Mouse (Mus musculus) lung, postnatal 10 days (tissue): ENCODE results near the gene Ppm1e.

Source experiments
- DNase-seq: peaks from one replicate; pipeline ENCODE4 v3.0.0; 2021

The Ppm1e gene

DNA sequence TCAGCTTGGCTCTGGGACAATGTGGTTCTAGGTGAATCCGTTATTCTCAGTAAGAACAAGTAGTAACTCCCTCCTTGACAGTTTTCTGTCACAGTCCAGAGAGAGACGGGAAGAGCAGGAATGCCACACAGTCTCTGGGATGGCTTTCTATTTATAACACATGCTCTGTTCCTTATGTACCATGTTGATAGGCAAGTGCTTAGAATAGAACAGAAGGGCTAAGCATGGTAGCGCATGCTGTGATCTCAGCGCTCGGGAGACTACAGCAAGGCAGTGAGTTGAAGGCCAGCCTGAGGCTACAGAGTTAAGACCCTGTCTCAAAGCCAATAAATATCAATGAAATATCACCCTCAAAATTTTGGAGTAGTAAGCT is 111.3 kb downstream of the Ppm1e start:
- no peak for DNase-seq

DNA sequence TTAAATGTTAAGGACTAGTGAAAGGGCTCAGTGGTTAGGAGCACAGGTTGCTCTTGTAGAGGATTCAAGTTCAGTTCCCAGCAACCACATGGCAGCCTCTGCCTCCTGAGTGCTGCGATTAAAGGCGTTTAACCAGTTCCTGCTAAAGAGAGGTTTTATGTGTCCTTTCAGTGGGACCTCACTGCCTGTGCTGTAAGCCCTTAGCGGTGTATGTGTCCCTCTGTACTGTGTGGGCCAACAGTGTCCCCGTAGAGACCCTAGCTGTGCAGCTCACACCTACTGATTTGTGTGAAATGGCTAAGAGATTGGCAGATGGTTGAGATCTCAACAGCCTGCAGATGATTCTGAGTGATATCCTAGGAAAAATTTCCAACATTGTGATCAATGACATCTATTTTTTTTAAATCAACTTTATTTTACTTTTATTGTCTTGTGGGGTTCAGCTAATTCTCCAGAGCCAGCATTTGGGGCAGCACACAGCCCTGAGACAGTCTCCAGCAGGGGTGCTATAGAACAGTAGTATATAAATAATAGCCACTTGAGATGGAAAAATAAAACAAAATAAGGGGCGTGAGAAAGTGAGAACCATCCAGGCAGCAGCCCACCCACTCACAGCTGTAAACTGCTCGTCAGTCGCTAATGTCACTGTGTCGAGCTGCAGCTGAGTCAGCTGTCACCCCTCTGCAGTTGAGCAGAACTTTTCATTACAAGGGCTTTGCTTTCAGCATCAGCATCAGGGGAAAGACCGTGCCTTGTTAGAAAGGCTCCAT is 111.9 kb downstream of the Ppm1e start:
- no peak for DNase-seq

DNA sequence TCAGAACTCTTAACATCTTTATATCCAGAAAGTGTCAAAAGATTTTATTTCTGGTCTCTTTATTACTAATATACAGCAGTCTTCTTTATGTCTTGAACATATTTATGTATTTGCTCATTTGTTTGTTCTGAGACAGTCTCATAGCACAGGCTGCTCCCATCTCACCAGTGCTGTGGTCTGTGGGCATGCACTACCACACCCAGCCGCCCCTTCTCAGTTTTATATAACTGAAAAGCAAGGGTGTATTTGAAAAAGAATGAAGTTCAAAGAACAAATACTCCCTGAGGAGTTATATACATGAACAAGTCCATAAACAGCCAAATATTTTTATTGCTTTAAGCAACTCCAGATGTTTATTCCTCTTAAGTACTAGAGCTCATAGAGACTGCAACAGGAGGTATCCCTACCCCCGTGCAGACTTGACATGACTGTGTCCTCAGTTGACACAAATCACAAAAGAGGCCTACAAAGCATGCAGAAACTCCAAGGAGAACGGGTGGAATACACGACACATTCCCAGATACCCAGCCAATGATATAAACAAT is 112.6 kb downstream of the Ppm1e start:
- no peak for DNase-seq

GRCm38 (mm10) chr11:87245171-87245840 is 113.5 kb downstream of the Ppm1e start:
- no peak for DNase-seq

DNA sequence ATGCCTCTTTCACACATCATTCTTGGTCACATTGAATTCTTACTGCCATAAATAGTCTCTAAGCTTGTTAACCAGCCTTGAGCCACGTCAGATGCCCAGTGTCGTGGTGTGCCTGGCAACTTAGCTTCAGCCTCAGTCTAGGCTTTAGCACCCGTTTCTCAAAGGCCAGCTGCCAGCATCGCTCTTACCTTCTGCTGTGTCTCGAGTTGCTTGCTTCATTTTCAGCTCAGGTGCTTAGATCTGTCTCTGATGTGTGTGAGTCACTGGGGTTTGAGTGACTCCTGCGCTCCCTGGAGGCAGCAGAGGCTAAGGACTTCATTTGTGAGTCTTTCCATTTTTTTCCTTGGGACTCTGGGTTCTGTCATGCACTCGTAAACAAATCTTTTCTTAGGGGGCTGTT is 117.6 kb downstream of the Ppm1e start:
- no peak for DNase-seq

DNA sequence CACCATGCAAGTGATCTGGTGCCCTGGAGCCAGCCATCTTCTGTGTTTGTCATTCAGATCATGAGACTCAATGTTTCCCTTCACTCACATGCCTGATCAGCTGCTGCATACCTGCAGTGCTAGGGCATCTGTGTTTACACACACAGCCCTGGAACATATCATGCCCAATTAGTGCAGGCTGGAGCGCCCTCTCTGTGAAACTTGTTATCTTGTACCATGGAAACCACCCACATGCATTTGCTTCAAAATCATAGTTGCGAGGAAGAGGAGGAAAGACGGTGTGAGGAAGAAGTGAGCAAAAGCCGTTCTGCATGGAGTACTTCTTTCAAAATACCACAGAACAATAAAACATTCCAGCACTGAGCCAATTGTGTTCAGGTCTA is 118.0 kb downstream of the Ppm1e start:
- no peak for DNase-seq

DNA sequence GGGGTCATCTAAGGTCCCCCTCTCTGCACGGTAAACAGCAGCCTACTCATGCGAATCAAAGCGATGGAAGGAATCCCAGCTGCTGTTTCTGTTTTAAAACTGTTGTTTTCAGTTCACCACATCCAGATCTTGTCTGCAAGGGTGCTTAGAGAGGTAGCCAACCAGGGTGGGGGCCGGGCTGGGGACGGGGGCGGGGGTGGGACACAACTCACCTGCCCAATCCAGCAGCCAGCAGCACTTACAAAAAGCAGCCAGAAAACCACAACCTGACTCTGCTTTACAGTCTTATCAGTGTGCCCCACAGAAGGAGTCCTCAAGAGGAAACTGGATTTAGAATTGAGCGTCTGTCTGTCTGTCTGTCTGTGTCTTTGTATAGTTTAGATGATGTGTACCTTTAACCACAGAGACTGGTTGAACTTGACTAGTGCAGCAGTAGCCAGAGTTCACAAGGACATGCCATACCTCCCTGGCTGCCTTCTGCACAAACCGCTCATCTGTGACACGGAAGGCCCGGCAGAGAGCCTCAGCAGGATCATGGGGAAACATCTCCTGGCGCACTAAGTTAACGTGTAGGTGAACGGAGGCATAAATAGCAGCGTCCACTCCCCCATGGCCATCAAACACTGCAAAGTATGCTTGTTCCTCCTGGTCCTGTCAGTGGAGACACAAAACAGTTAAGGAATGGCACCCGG is 118.5 kb downstream of the Ppm1e start:
- DNase-seq, result no peak

DNA sequence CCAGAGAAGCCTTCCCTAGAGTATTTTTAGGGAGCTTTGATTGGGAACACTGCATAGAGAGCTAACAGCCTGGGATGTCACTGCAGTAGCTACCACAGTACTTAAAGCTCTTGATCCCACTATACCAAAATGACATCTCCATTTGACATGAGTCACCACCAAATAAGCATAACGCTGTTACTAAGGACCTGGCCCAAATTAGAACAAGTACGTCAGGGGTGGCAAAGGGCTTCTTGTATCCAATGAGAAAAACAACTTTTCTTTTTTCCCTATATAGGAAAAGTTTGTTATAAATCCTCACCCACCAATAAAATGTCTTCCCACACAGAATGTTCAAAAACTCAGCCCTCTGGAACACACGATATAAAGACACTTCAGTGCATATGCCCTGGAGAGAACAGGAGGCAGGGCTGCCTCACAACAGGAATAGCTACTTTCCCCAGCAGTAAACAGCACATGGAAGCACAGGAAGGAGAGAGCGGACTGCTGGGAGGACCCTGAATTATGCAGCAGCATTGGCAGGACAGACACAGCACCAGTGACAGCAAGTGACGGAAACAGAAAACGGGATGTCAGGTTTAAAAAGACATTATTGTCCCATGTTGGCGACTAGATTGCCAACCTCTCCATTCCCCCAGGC is 119.8 kb downstream of the Ppm1e start:
- no peak for DNase-seq

- DNase-seq, result no peak
These were observed 123.3 kb downstream of the Ppm1e start for GRCm38 (mm10) chr11:87235486-87235872.

GRCm38 (mm10) chr11:87234743-87235485 is 123.9 kb downstream of the Ppm1e start:
- no peak for DNase-seq

DNA sequence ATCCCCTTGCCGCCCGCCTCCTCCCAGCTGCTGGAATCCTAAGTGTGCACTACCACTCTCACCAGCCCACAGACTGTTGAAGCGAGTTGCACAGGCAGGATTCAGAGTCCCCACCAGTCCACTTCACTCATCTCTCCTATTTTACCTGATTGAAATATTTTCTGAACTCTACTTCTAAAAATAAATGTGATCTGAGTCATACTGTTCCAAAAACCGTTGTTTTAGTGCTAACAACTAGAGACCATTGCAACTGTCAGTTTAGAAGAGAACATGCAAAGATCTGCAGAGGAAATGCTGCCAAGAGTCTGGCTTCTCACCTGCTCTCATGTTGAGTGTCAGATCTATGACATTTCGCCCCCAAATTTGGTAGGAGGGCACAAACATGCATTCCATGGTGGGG is 125.4 kb downstream of the Ppm1e start:
- no peak for DNase-seq

DNA sequence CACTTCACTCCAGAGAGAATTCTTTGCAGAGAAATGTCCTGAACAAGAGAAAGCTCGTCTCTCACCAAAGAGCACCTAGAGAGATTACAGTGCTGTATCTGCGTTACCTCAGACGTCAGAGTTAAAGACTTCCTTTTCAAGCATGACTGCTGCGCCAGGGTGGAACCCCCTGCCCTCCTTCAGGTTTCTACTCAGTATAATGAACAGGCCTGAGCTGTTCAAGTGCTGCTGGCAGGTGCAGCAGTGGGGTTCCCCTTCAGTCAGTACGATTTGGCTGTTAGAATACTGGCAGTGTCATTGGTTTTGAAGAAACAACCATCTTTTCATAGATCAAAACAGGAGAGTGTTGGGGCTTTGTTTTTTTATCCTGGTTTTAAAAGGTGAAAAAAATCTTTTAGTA is 131.8 kb downstream of the Ppm1e start:
- no peak for DNase-seq

- peak; percentile 19 for DNase-seq
These were observed 136.1 kb downstream of the Ppm1e start for GRCm38 (mm10) chr11:87222686-87223085.

GRCm38 (mm10) chr11:87212313-87212712 is 146.5 kb downstream of the Ppm1e start:
- DNase-seq, result no peak
